Mouse (Mus musculus) CH12.LX (cell line): ENCODE results near the gene Prlr. TPM values are rescaled to one million over a fixed set of nuclear protein-coding genes. Genes with fewer than 3 reads are reported as not detected.

ENCODE experiments used
- DNase-seq: peaks from one replicate; pipeline ENCODE4 v3.0.0-alpha.2; 2013; ENCODE audit errors: extremely low read depth
- H3K27ac ChIP-seq: 2 replicates; pipeline ENCODE4 v1.5.1; 2012; ENCODE audit warnings: low read depth, mild to moderate bottlenecking, control low read depth, moderate library complexity; ENCODE audit not compliant: insufficient read depth
- H3K27me3 ChIP-seq: replicated peaks from 2 replicates; pipeline ENCODE3; 2012; ENCODE audit warnings: inconsistent platforms
- H3K36me3 ChIP-seq, 2 experiments: replicated peaks in 1 of 2; 2 replicates each; pipeline versions ENCODE3 to v1.6.1; 2012; ENCODE audit warnings: inconsistent platforms in 1 of 2, low read length in 1 of 2, mild to moderate bottlenecking in 1 of 2, mixed read lengths in 1 of 2, moderate library complexity in 1 of 2; ENCODE audit not compliant: control insufficient read depth in 1 of 2, insufficient read depth in 1 of 2
- H3K4me1 ChIP-seq, 2 experiments: 2 replicates each; pipeline ENCODE4 v1.6.1; 2012; ENCODE audit warnings: inconsistent platforms in 1 of 2, moderate library complexity in 1 of 2; ENCODE audit not compliant: insufficient read depth in 2 of 2, control insufficient read depth in 1 of 2
- H3K4me2 ChIP-seq: 2 replicates; pipeline ENCODE4 v1.6.1; 2012; ENCODE audit warnings: low read depth, mild to moderate bottlenecking, control low read depth; ENCODE audit not compliant: poor library complexity, insufficient read depth, severe bottlenecking
- H3K4me3 ChIP-seq, 3 experiments: fragments of 150-350 bp in 1 of 3; sonication (generic) in 1 of 3; replicated peaks in 1 of 3; 2 replicates each; pipeline versions ENCODE3 to v1.5.1; 2011 to 2012; ENCODE audit warnings: low read depth in 2 of 3, low read length in 2 of 3, mild to moderate bottlenecking in 2 of 3, moderate library complexity in 2 of 3, control low read depth in 1 of 3, improper control_type of control experiment in 1 of 3, inconsistent platforms in 1 of 3, mixed read lengths in 1 of 3; ENCODE audit not compliant: poor library complexity in 1 of 3
- H3K79me2 ChIP-seq: replicated peaks from 2 replicates; pipeline ENCODE4 v1.6.1; 2012; ENCODE audit warnings: mild to moderate bottlenecking, moderate library complexity; ENCODE audit not compliant: control insufficient read depth, poor library complexity, insufficient read depth, severe bottlenecking; ENCODE audit errors: extremely low read depth
- H3K9ac ChIP-seq: 2 replicates; pipeline ENCODE4 v1.6.1; 2012; ENCODE audit warnings: low read depth, mild to moderate bottlenecking, control low read depth, moderate library complexity; ENCODE audit not compliant: insufficient read depth
- H3K9me3 ChIP-seq: replicated peaks from 2 replicates; pipeline ENCODE3; 2012; ENCODE audit warnings: low read length, inconsistent platforms, mixed read lengths
- BHLHE40 ChIP-seq: IDR thresholded peaks from 2 replicates; pipeline ENCODE4 v1.6.1; 2011; ENCODE audit warnings: mild to moderate bottlenecking, low read depth, low read length, improper control_type of control experiment
- CHD1 ChIP-seq: IDR thresholded peaks from 2 replicates; pipeline ENCODE4 v1.6.1; 2012; ENCODE audit warnings: low read depth, low read length, improper control_type of control experiment, inconsistent platforms
- EP300 ChIP-seq: IDR thresholded peaks from 2 replicates; pipeline ENCODE4 v1.6.1; 2011; ENCODE audit warnings: low read length, improper control_type of control experiment
- ETS1 ChIP-seq: conservative IDR thresholded peaks from 2 replicates; pipeline ENCODE4 v1.6.1; 2012; ENCODE audit warnings: low read depth, mild to moderate bottlenecking, inconsistent platforms, low read length, improper control_type of control experiment, moderate library complexity
- HCFC1 ChIP-seq: IDR thresholded peaks from 2 replicates; pipeline ENCODE4 v1.6.1; 2012; ENCODE audit warnings: low read depth, mild to moderate bottlenecking, inconsistent platforms, low read length, improper control_type of control experiment
- KAT2A ChIP-seq: IDR thresholded peaks from 2 replicates; pipeline ENCODE4 v1.6.1; 2012; ENCODE audit warnings: low read length, improper control_type of control experiment, inconsistent platforms; ENCODE audit not compliant: insufficient replicate concordance
- MAFK ChIP-seq: IDR thresholded peaks from 2 replicates; pipeline ENCODE4 v1.6.1; 2011; ENCODE audit warnings: low read length, improper control_type of control experiment; ENCODE audit not compliant: insufficient replicate concordance
- MAX ChIP-seq: IDR thresholded peaks from 2 replicates; pipeline ENCODE4 v1.6.1; 2011; ENCODE audit warnings: low read length, improper control_type of control experiment
- MEF2A ChIP-seq: IDR thresholded peaks from 2 replicates; pipeline ENCODE4 v1.6.1; 2014; ENCODE audit warnings: low read depth, mild to moderate bottlenecking, inconsistent platforms, low read length, improper control_type of control experiment, borderline replicate concordance
- MYC ChIP-seq: IDR thresholded peaks from 2 replicates; pipeline ENCODE4 v1.6.1; 2011; ENCODE audit warnings: low read depth, mild to moderate bottlenecking, improper control_type of control experiment, low read length
- NELFE ChIP-seq: IDR thresholded peaks from 2 replicates; pipeline ENCODE4 v1.6.1; 2011; ENCODE audit warnings: low read depth, low read length, improper control_type of control experiment
- NRF1 ChIP-seq: IDR thresholded peaks from 2 replicates; pipeline ENCODE4 v1.6.1; 2014; ENCODE audit warnings: low read depth, mild to moderate bottlenecking, inconsistent platforms, low read length, improper control_type of control experiment, moderate library complexity
- RAD21 ChIP-seq: IDR thresholded peaks from 2 replicates; pipeline ENCODE4 v1.6.1; 2011; ENCODE audit warnings: low read depth, mild to moderate bottlenecking, low read length, improper control_type of control experiment, moderate library complexity
- SMC3 ChIP-seq: IDR thresholded peaks from 2 replicates; pipeline ENCODE4 v1.6.1; 2011; ENCODE audit warnings: low read depth, low read length, improper control_type of control experiment
- TBP ChIP-seq: conservative IDR thresholded peaks from 2 replicates; pipeline ENCODE4 v1.6.1; 2011; ENCODE audit warnings: low read depth, low read length, improper control_type of control experiment
- TCF12 ChIP-seq: IDR thresholded peaks from 2 replicates; pipeline ENCODE4 v1.6.1; 2014; ENCODE audit warnings: low read depth, mild to moderate bottlenecking, inconsistent platforms, low read length, improper control_type of control experiment
- UBTF ChIP-seq: IDR thresholded peaks from 2 replicates; pipeline ENCODE4 v1.6.1; 2012; ENCODE audit warnings: low read depth, mild to moderate bottlenecking, inconsistent platforms, low read length, improper control_type of control experiment, moderate library complexity
- ZC3H11A ChIP-seq: IDR thresholded peaks from 2 replicates; pipeline ENCODE4 v1.6.1; 2012; ENCODE audit warnings: low read depth, mild to moderate bottlenecking, inconsistent platforms, low read length, improper control_type of control experiment
- ZKSCAN1 ChIP-seq: IDR thresholded peaks from 2 replicates; pipeline ENCODE4 v1.6.1; 2012; ENCODE audit warnings: low read depth, inconsistent platforms, low read length, improper control_type of control experiment, borderline replicate concordance
- ZMIZ1 ChIP-seq: IDR thresholded peaks from 2 replicates; pipeline ENCODE4 v1.6.1; 2012; ENCODE audit warnings: low read depth, mild to moderate bottlenecking, inconsistent platforms, low read length, improper control_type of control experiment
- ZNF384 ChIP-seq: IDR thresholded peaks from 2 replicates; pipeline ENCODE4 v1.6.1; 2012; ENCODE audit warnings: low read depth, low read length, improper control_type of control experiment, inconsistent platforms
- dilution Hi-C: fragments of 300-500 bp; cut with MboI; formaldehyde crosslinking; loops from 2 replicates; pipeline ENCODE4 v1.14.3; 2020; ENCODE audit warnings: low sequenced_read_pairs; ENCODE audit not compliant: extremely low pct_unique_long_range_greater_than_20kb, extremely low pct_ligation_motif_present
- in situ Hi-C: fragments of 300-500 bp; cut with MboI; formaldehyde crosslinking; loops from 3 replicates; pipeline ENCODE4 v1.14.3; 2019; ENCODE audit warnings: low sequenced_read_pairs, low pct_ligation_motif_present, low pct_unique_long_range_greater_than_20kb, mixed read lengths
- polyA plus RNA-seq: library from polyadenylated mRNA; unstranded; fragments of >175 nt; gene quantifications from 2 replicates; pipeline ENCODE4 v1.2.1, GENCODE M21; 2012; ENCODE audit warnings: low read depth; ENCODE audit not compliant: insufficient read length
- total RNA-seq, 2 experiments: library from RNA; depleted of rRNA; stranded (reverse); fragments of 300-350 nt in 1 of 2; fragments of >200 nt in 1 of 2; gene quantifications; 2 replicates each; pipeline ENCODE4 v1.2.3; 2012 to 2014

The Prlr gene
- total and polyA plus RNA-seq, 3 experiments, result not detected

DNA sequence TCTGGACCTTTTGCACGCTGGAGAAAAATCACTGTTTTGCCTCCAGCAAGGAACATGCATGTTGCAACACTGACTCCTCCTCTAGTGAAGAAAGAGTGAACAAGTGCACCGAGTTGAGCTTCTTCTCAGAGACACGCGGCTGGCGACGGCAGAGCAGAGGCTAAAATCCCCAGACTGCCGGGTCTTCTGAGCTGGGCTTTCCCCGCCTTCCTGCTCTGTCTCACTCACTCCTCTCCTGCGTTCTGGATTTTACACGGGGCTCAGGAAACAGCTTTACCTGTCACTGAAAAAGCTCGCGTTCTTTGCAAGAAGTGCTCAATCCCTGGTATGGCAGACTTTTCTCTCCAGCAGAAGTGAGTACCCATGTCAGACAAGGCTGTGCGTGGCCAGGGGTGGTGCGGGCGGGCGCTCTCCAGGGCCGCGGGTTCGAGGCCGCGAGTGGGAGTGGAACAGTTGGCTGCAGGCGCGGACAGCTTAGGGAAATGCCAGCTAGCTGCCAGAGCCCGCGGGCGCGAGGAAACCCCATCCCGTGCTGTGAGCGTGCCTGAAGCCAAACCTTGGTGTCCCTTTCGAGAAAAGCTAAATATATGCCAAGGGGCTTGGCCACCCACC is 587 bp downstream of the Prlr start:
- peak overlapping the region; percentile 72 for H3K4me2 ChIP-seq
- H3K9ac ChIP-seq, result no peak overlapping the region
- in situ Hi-C loops, result no loop called here

GRCm38 (mm10) chr15:10178131-10178566 is 1.1 kb downstream of the Prlr start:
- Histone ChIP-seq H3K9me3 (no peaks in the 10 kb centered on the region), H3K4me2 (peak overlapping the region; percentile 72), H3K79me2 (no peaks in the 10 kb centered on the region), H3K27me3 (no peaks in the 10 kb centered on the region), H3K4me3 (peak overlapping the region in 1 of 3 experiments; percentile 10), H3K9ac (no peak overlapping the region), H3K36me3 (no peaks in the 10 kb centered on the region), H3K4me1 (peaks cover 0 to 7% of the 10 kb centered on the region in 2 experiments; a peak in 2 of 4 replicates), H3K27ac (no peak overlapping the region)
- dilution Hi-C loops, result no loop called here
- in situ Hi-C loops, result no loop called here
- no peak for TF ChIP-seq MYC
- no peak for TF ChIP-seq TBP
- no peak for TF ChIP-seq ZNF384
- TF ChIP-seq RAD21, result no peak; the same call in none of the 2 replicates
- TF ChIP-seq UBTF, result no peak
- TF ChIP-seq NRF1, result no peak
- no peak for TF ChIP-seq ZMIZ1
- DNase-seq, result no peak

More for the DNA sequence above, 587 bp downstream of the Prlr start:
- Histone ChIP-seq H3K36me3 (no peaks in the 10 kb centered on the region), H3K27ac (no peak overlapping the region), H3K27me3 (no peaks in the 10 kb centered on the region), H3K4me1 (peaks cover 0 to 7% of the 10 kb centered on the region in 2 experiments; a peak in 2 of 4 replicates), H3K4me3 (peak overlapping the region in 1 of 3 experiments; percentile 10), H3K9me3 (no peaks in the 10 kb centered on the region), H3K79me2 (no peaks in the 10 kb centered on the region)
- dilution Hi-C loops, result no loop called here
- no peak for DNase-seq
- peak; percentile 65 for TF ChIP-seq BHLHE40
- TF ChIP-seq CHD1, result no peak
- TF ChIP-seq, all 38 proteins: peak for 1

DNA sequence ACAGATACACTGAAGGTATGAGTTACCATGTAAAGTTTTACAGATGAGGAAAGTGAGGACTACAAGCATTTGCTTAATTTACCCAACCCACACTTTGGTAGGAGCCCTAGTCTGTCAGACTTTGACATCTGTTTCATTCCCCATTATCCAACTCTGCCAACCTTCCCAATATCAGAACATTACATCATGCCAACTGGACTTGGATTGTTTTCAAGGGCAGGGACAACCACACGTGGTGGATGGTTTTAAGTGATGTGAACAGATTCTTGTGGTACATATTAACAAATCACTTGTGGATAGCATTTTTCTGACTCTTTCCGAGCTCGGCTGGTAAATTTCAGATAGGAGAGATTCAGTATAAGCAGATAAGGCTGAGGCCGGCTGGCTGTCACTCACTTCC is 3.7 kb downstream of the Prlr start:
- TF ChIP-seq ETS1 (no peak), NELFE (no peak), TCF12 (no peak), UBTF (no peak), MAX (no peak), EP300 (no peak), RAD21 (no peak), MEF2A (no peak), ZC3H11A (no peak), HCFC1 (no peak), KAT2A (no peak), ZKSCAN1 (no peak), SMC3 (no peak), MAFK (no peak), CHD1 (no peak)
- DNase-seq, result no peak
- in situ Hi-C loops (no loop called here), dilution Hi-C loops (no loop called here)
- H3K4me2 ChIP-seq, result no peak overlapping the region
- no peak overlapping the region for H3K4me3 ChIP-seq
- H3K27ac ChIP-seq, result no peak overlapping the region
- H3K4me1 ChIP-seq, result peaks cover 0 to 3% of the 10 kb centered on the region in 2 experiments; a peak in 1 of 4 replicates
- H3K79me2 ChIP-seq, result no peaks in the 10 kb centered on the region
- no peaks in the 10 kb centered on the region for H3K27me3 ChIP-seq
- no peaks in the 10 kb centered on the region for H3K9me3 ChIP-seq
- no peaks in the 10 kb centered on the region for H3K36me3 ChIP-seq
- H3K9ac ChIP-seq, result no peak overlapping the region
